Mouse (Mus musculus) CD4-positive, CD25-positive, alpha-beta regulatory T cell, adult 2 months (primary cell): ENCODE data around the gene Slc38a10.

Source experiments
- DNase-seq: peaks from one replicate; pipeline ENCODE4 v3.0.0-alpha.2; 2012; ENCODE audit warnings: low read depth, low spot score

The Slc38a10 gene

GRCm38 (mm10) chr11:120060634-120061033 lies 90.5 kb downstream of the Slc38a10 start:
- no peak for DNase-seq

- no peak for DNase-seq
Measured at GRCm38 (mm10) chr11:120055953-120056732, 95.0 kb downstream of the Slc38a10 start.
